Mouse (Mus musculus): ENCODE results near the gene Eef1e1.
"Not testable (repeated sequence)": the region's sequence is repeated elsewhere in the genome, so short reads cannot be mapped to it uniquely, and the experiment has no call there.

Gene Eef1e1

GRCm38 (mm10) chr13:38625492-38626228 lies 33.2 kb downstream of the Eef1e1 start:
- DNase-seq (ENCODE audit: low read depth, low spot score) = no peak

DNA sequence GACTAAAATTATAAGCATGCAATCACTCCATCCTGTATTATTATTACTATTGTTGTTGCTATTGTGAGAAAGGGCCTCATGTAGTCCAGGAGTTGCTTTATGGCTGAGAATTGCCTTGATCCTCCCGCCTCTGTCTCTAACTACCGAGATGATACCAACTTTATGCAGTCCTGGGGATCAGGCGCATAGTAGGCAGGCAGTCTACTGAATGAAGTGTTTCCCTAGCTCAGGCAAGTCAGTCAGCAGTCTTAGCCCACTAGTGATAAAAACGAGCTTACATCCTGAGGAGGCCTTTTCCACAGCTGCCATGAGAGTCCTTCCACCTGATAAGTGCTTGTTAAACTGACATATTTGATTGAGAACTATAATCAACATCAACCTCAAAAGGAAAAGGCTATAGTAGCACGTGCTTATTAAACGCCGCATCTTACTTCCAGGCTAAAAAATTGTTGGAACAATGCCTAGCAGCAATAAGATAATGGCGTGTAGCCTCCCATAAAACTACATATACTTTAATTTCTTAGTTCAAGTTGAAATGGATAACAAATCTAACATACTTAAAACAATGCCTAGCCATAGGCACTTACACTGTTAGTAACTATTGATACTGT lies 34.5 kb downstream of the Eef1e1 start:
- DNase-seq (ENCODE audit: low read depth, low spot score) = no peak

DNA sequence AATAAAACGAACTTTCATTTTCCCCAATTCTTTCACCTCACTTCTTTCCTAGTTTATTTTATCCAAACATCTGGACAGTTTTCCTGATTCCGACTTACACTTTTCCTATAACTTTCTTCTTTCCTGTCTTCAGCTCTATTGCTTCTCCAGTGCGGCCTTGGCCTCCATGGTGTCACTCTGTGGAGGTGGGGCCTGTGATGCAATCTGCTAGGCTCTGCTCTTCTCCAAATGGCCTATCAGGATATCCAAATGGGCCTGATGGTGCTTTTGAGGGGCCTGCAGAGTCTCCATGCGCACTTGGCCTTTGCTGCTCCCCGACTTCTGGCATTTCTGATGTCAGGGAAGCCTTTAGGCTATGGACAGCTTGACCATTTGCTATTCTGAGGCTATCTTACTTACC lies 35.6 kb downstream of the Eef1e1 start:
- DNase-seq (ENCODE audit: low read depth, low spot score) = no peak

DNA sequence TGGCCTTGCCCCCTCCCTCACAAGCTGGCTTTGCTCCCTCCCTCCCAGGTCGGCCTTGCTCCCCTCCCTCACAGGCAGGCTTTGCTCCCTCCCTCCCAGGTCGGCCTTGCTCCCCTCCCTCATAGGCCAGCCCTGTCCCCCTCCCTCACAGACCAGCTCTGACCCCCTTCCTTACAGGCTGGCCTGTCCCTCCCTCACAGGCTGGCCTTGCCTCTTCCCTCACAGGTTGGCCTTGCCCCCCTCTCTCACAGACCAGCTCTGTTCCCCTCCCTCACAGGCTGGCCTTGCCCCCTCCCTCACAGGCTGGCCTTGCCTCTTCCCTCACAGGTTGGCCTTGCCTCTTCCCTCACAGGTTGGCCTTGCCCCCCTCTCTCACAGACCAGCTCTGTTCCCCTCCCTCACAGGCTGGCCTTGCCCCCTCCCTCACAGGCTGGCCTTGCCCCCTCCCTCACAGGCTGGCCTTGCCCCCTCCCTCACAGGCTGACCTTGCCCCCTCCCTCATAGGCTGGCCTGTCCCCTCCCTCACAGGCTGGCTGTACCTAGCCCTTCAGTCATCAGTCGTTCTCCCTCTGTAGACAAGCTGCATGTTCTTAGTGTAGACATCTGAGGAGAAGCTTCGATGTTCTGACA lies 40.7 kb downstream of the Eef1e1 start:
- not testable (repeated sequence) for DNase-seq (ENCODE audit: low read depth, low spot score)

DNA sequence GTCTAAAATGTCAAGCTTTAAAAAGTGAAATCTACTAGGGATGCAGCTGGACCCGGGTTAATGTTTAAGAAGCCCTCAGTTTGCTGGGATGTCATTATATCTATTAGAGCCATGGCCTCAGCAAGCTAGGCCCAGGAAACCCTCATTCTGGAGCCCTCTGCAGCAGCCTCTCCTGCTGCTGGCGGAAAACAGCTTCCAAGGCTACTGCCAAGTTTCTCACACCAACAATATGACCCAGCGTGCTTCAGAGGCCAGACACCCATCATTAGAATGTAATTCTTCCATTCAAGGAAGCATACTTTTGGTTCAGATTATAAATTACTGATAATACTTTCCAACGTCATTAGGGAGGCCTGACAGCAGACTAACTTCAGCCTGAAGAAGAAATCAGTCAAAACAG lies 42.0 kb downstream of the Eef1e1 start:
- DNase-seq (ENCODE audit: low read depth, low spot score) = no peak

- no peak for DNase-seq (ENCODE audit: low read depth, low spot score)
Measured at GRCm38 (mm10) chr13:38615656-38616055, 43.2 kb downstream of the Eef1e1 start.

- DNase-seq (ENCODE audit: low read depth, low spot score) = no peak
Measured at GRCm38 (mm10) chr13:38614298-38614697, 44.6 kb downstream of the Eef1e1 start.

- DNase-seq (ENCODE audit: low read depth, low spot score) = no peak
Measured at GRCm38 (mm10) chr13:38613583-38613982, 45.3 kb downstream of the Eef1e1 start.

GRCm38 (mm10) chr13:38612608-38613007 lies 46.2 kb downstream of the Eef1e1 start:
- no peak for DNase-seq (ENCODE audit: low read depth, low spot score)

DNA sequence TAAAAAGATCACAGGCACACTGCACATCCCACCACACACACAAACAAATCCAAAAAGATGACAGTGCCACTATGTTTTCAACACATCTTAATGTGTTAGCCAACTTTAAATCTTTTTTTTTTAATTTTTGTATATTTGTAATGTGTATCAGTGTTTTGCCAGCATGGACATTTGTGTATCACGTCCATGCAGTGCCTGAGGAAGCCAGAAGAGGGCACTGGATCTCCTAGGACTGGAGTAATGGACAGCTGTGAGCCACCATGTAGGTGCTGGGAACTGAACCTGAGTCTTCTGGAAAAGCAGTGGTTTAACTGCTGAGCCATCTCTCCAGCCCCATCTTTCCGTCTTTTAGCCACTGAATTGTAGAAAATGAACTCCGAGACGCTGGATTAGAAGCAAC lies 46.7 kb downstream of the Eef1e1 start:
- DNase-seq (ENCODE audit: low read depth, low spot score) = no peak

DNA sequence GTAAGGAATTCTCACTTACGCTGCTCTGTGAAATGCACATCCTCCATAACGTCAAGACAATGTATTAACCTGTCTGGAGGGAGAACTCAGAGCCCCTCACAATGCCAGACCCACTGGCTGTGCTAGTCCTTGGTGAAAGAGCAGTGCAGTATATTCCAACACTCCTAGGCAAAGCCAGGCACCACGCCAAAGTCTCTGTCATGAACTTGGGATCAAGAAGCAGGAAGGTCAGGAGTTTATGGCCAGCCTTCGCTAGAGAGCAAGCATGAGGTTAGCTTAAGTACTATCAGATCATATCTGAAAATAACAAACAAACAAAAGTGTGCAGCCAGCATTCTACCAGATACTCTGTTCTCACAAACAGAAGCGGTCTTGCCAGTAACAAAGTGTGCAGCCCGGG lies 48.5 kb downstream of the Eef1e1 start:
- DNase-seq (ENCODE audit: low read depth, low spot score) = no peak

GRCm38 (mm10) chr13:38607130-38607529 lies 51.7 kb downstream of the Eef1e1 start:
- no peak for DNase-seq (ENCODE audit: low read depth, low spot score)

GRCm38 (mm10) chr13:38605353-38605752 lies 53.5 kb downstream of the Eef1e1 start:
- DNase-seq (ENCODE audit: low read depth, low spot score) = no peak

GRCm38 (mm10) chr13:38602966-38603365 lies 55.9 kb downstream of the Eef1e1 start:
- no peak for DNase-seq (ENCODE audit: low read depth, low spot score)

GRCm38 (mm10) chr13:38602243-38602832 lies 56.5 kb downstream of the Eef1e1 start:
- DNase-seq (ENCODE audit: low read depth, low spot score) = no peak

- DNase-seq (ENCODE audit: low read depth, low spot score) = no peak
Measured at GRCm38 (mm10) chr13:38600811-38601210, 58.0 kb downstream of the Eef1e1 start.

GRCm38 (mm10) chr13:38597076-38597475 lies 61.8 kb downstream of the Eef1e1 start:
- DNase-seq (ENCODE audit: low read depth, low spot score) = no peak

DNA sequence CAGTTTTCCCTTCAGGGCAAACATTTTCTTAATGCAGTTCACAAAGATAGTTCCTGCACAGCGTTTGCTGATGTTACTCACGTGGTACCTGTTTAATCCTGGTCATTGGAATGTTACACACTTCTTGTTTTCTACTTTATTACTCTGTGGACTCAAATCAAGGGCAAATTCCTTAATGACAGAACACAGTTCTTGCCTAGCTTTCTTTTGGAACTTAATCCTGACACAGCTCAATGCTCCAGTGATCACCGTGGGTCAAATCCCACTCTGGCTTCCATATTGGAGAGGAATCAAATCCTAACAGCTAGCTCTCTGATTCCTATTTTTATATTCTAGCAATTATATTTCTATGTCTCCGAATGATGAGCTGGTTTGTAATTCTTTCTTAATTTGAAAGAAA lies 62.4 kb downstream of the Eef1e1 start:
- DNase-seq (ENCODE audit: low read depth, low spot score) = no peak
